Mouse (Mus musculus) thymus, postnatal 4 days (tissue): ENCODE measurements around the gene Ttc23.

Source experiments
- DNase-seq: peaks from one replicate; pipeline ENCODE4 v3.0.0; 2021

Ttc23 gene

GRCm38 (mm10) chr7:67701252-67701914 lies 54.2 kb downstream of the Ttc23 start:
- no peak for DNase-seq

- no peak for DNase-seq
Observed at GRCm38 (mm10) chr7:67708160-67708559, 61.0 kb downstream of the Ttc23 start.

- DNase-seq: no peak
Observed at GRCm38 (mm10) chr7:67710216-67710615, 63.0 kb downstream of the Ttc23 start.

- DNase-seq: no peak
Observed at GRCm38 (mm10) chr7:67713820-67714510, 66.8 kb downstream of the Ttc23 start.

GRCm38 (mm10) chr7:67715176-67715575 lies 68.0 kb downstream of the Ttc23 start:
- DNase-seq: no peak

GRCm38 (mm10) chr7:67716213-67716878 lies 69.1 kb downstream of the Ttc23 start:
- no peak for DNase-seq

- no peak for DNase-seq
Observed at GRCm38 (mm10) chr7:67716925-67717324, 69.7 kb downstream of the Ttc23 start.

GRCm38 (mm10) chr7:67717520-67717919 lies 70.3 kb downstream of the Ttc23 start:
- no peak for DNase-seq

- DNase-seq: no peak
Observed at GRCm38 (mm10) chr7:67718804-67719203, 71.6 kb downstream of the Ttc23 start.

- no peak for DNase-seq
Observed at GRCm38 (mm10) chr7:67722163-67722562, 75.0 kb downstream of the Ttc23 start.

- no peak for DNase-seq
Observed at GRCm38 (mm10) chr7:67724536-67724935, 77.3 kb downstream of the Ttc23 start.

GRCm38 (mm10) chr7:67725016-67725415 lies 77.8 kb downstream of the Ttc23 start:
- no peak for DNase-seq

GRCm38 (mm10) chr7:67728203-67728602 lies 81.0 kb downstream of the Ttc23 start:
- no peak for DNase-seq

GRCm38 (mm10) chr7:67728809-67729208 lies 81.6 kb downstream of the Ttc23 start:
- no peak for DNase-seq

- no peak for DNase-seq
Observed at GRCm38 (mm10) chr7:67730431-67731110, 83.4 kb downstream of the Ttc23 start.

GRCm38 (mm10) chr7:67732276-67732675 lies 85.1 kb downstream of the Ttc23 start:
- no peak for DNase-seq

- no peak for DNase-seq
Observed at GRCm38 (mm10) chr7:67740382-67740781, 93.2 kb downstream of the Ttc23 start.

GRCm38 (mm10) chr7:67740796-67741195 lies 93.6 kb downstream of the Ttc23 start:
- no peak for DNase-seq

- DNase-seq: no peak
Observed at GRCm38 (mm10) chr7:67741706-67742105, 94.5 kb downstream of the Ttc23 start.

- no peak for DNase-seq
Observed at GRCm38 (mm10) chr7:67747731-67748305, 100.6 kb downstream of the Ttc23 start.

GRCm38 (mm10) chr7:67749441-67750239 lies 102.4 kb downstream of the Ttc23 start:
- DNase-seq: no peak

GRCm38 (mm10) chr7:67754606-67755005 lies 107.4 kb downstream of the Ttc23 start:
- no peak for DNase-seq
